Mouse (Mus musculus) limb, embryonic 12.5 days (tissue): ENCODE results near the gene Spata17. TPM values are rescaled to one million over a fixed set of nuclear protein-coding genes. Genes with fewer than 3 reads are reported as not detected.

Experiments used
- ATAC-seq: fragments of 200-750 bp; cut with Nextera tagmentation; 2 replicates; pipeline ENCODE4 v1.8.0; 2017; ENCODE audit warnings: low read depth, moderate TSS enrichment; ENCODE audit not compliant: insufficient number of reproducible peaks, insufficient read depth, low FRiP score, low TSS enrichment
- H3K27ac ChIP-seq: fragments of 300-500 bp; sonication (generic); 2 replicates; pipeline ENCODE4 v1.5.1; 2016; ENCODE audit warnings: mild to moderate bottlenecking, moderate library complexity
- H3K27me3 ChIP-seq: fragments of 300-500 bp; sonication (generic); 2 replicates; pipeline ENCODE4 v1.6.1; 2016; ENCODE audit warnings: mild to moderate bottlenecking, moderate library complexity
- H3K36me3 ChIP-seq: fragments of 300-500 bp; sonication (generic); 2 replicates; pipeline ENCODE4 v1.6.1; 2016; ENCODE audit warnings: mild to moderate bottlenecking, moderate library complexity
- H3K4me1 ChIP-seq: fragments of 300-500 bp; sonication (generic); replicated peaks from 2 replicates; pipeline ENCODE4 v1.6.1; 2016
- H3K4me2 ChIP-seq: fragments of 300-500 bp; sonication (generic); 2 replicates; pipeline ENCODE4 v1.6.1; 2016; ENCODE audit warnings: mild to moderate bottlenecking, moderate library complexity
- H3K4me3 ChIP-seq: fragments of 300-500 bp; sonication (generic); replicated peaks from 2 replicates; pipeline ENCODE4 v1.5.1; 2016; ENCODE audit warnings: mild to moderate bottlenecking
- H3K9ac ChIP-seq: fragments of 300-500 bp; sonication (generic); replicated peaks from 2 replicates; pipeline ENCODE4 v1.6.1; 2016; ENCODE audit warnings: mild to moderate bottlenecking, moderate library complexity
- H3K9me3 ChIP-seq: fragments of 300-500 bp; sonication (generic); 2 replicates; pipeline ENCODE4 v1.6.1; 2016; ENCODE audit warnings: mild to moderate bottlenecking, moderate library complexity
- WGBS: fragments of 180-500 bp; shearing (Covaris S2); methylation state at CpG from one replicate; pipeline ENCODE4 v1.1.7; 2016; 5-methylcytosine and 5-hydroxymethylcytosine counted together
- polyA plus RNA-seq: library from polyadenylated mRNA; unstranded; fragments of >200 nt; fragmentation: Nextera tagmentation; extraction: Ambion mirVana; gene quantifications from 2 replicates; pipeline ENCODE4 v1.2.1, GENCODE M21; 2016

Gene Spata17
- polyA plus RNA-seq, 1 experiment from 2014 or later, result 1.1 TPM

DNA sequence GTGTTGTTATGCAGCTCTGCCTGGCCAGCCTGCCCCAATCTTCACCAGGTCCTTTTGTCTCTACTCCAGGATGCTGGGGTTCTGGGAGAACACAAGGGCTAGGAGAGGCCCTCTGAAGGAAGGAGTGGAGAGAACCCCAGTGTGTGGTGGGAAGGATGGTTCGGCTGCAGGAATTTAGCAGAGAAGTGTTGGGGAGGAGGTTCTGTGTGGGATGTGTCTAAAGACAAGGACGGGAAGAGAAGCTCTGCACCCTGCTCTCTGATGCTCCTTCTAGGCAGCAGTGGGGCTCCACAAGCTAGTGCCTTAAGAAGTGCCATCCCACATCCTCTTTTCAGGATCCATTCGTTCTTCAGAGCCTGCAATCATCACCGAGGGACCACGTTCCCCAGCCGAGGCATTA is 129.2 kb downstream of the Spata17 start:
- ATAC-seq, result no peak
- 69% methylated on average over 6 of the region's 6 CpGs for WGBS

DNA sequence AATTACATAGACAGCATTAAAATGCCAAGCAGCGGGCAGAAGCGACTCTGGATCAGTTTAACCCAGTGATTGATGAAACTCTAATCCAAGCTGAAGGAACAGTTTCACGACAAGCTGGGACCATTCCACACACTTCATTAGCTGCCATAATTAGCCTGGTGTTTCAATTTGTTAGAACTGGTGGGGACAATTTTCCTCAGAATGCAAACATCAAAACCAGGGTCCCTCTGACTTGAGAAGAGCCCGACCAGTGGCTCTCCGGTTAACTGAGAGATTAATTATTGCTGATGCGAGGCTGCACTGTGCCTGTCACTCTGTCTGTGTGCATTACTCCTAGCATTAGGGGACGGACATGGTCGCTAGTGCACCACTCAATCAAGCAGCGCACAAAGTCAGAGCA is 137.9 kb downstream of the Spata17 start:
- H3K36me3 ChIP-seq, result no peaks in the 10 kb centered on the region
- no peaks in the 10 kb centered on the region for H3K27me3 ChIP-seq
- H3K4me1 ChIP-seq, result no peaks in the 10 kb centered on the region
- H3K9me3 ChIP-seq, result peaks cover 4% of the 10 kb centered on the region; the same call in 1 of the 2 replicates
- H3K9ac ChIP-seq, result no peak overlapping the region
- 37% methylated on average over 9 of the region's 9 CpGs for WGBS
- H3K27ac ChIP-seq, result no peak overlapping the region
- ATAC-seq, result no peak
- H3K4me3 ChIP-seq, result no peak overlapping the region
- H3K4me2 ChIP-seq, result no peak overlapping the region

More for the DNA sequence above, 129.2 kb downstream of the Spata17 start:
- H3K27me3 ChIP-seq, result no peaks in the 10 kb centered on the region
- no peak overlapping the region for H3K4me3 ChIP-seq
- no peak overlapping the region for H3K4me2 ChIP-seq
- no peaks in the 10 kb centered on the region for H3K4me1 ChIP-seq
- no peaks in the 10 kb centered on the region for H3K36me3 ChIP-seq
- no peak overlapping the region for H3K27ac ChIP-seq
- no peak overlapping the region for H3K9ac ChIP-seq
- H3K9me3 ChIP-seq, result peaks cover under 1% of the 10 kb centered on the region; the same call in 1 of the 2 replicates

DNA sequence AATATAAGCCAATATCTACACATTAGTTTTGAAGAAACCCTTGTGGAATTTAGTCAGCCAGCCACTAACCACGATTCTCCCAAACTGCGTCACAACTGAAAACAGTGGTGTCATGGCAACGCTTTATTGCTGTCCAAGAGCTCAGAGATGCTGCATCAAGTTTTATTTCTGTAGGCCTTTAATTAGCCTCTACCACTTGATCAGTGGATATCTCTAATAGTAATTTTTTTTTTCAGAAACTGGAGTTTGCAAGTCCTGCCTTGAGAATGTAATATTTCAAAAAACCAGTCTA is 138.3 kb downstream of the Spata17 start:
- H3K27me3 ChIP-seq, result no peaks in the 10 kb centered on the region
- H3K4me2 ChIP-seq, result no peak overlapping the region
- ATAC-seq, result no peak
- peaks cover 4% of the 10 kb centered on the region; the same call in 1 of the 2 replicates for H3K9me3 ChIP-seq
- no peak overlapping the region for H3K4me3 ChIP-seq
- no peak overlapping the region for H3K9ac ChIP-seq
- H3K27ac ChIP-seq, result no peak overlapping the region
- no peaks in the 10 kb centered on the region for H3K36me3 ChIP-seq
- 53% methylated on average over 3 of the region's 3 CpGs for WGBS
- H3K4me1 ChIP-seq, result no peaks in the 10 kb centered on the region

DNA sequence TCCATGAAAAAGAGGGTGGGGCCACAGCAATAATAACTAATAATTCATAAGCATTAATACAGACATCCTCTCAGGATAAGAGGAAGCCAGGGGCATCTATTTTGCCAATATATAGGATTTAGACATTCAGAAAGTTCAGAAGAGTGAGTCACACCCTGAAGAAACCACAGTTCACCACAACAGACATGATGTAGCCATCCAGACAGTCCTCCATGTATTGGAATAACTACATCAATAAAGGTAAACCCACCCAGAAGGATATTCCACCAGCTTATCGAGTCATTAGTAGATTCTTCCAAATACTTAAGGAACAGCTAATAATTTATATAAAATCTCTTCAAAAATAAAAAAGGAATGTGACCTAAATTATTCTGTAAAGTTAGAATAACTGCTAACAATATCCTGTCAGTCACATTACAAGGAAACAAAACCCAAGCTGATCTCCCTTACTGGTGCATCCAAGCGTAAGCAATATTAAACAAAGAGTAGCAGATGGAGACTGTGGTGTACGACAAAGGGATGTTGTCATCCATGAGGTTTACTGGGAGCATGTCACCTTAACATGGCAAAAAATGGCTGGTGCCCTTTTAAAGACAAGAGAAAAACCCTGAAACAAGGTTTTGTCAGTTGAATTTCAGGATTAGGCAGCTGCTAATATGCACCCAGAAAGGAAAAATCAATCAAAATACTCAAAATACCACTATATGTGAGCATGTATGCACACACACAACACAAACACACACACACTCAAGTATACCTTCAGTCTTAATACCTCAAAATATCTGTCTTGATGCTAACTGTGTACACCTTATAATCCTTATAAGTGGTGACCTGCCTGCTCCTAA is 138.8 kb downstream of the Spata17 start:
- Histone ChIP-seq H3K9ac (no peak overlapping the region), H3K27me3 (no peaks in the 10 kb centered on the region), H3K4me2 (no peak overlapping the region), H3K9me3 (peaks cover 4% of the 10 kb centered on the region; the same call in 1 of the 2 replicates), H3K4me3 (no peak overlapping the region), H3K4me1 (no peaks in the 10 kb centered on the region; the same call in 1 of the 2 replicates), H3K36me3 (no peaks in the 10 kb centered on the region), H3K27ac (no peak overlapping the region)
- no peak for ATAC-seq
- 92% methylated on average over 3 of the region's 3 CpGs for WGBS

DNA sequence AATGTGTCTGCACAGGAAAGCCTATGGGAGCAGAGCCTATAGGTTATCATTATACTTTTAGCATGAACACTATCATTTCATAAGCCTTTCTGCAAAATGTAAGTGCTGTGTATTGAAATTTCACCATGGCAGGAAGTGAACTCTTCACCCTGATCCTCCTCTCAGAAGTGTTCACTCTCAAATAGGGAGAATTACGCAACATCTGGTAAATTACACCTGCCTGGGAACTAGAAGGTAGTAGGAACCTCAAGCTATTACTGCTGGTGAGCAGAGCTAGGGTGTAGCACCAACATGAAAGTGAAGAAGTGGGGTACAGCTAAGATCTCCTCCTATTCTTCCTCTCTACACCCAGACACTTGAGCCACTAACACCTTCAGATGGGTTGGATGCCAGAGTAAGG is 155.4 kb downstream of the Spata17 start:
- Histone ChIP-seq H3K4me2 (no peak overlapping the region), H3K36me3 (no peaks in the 10 kb centered on the region)
- WGBS, result 75% methylated on average over 1 of the region's 1 CpGs

DNA sequence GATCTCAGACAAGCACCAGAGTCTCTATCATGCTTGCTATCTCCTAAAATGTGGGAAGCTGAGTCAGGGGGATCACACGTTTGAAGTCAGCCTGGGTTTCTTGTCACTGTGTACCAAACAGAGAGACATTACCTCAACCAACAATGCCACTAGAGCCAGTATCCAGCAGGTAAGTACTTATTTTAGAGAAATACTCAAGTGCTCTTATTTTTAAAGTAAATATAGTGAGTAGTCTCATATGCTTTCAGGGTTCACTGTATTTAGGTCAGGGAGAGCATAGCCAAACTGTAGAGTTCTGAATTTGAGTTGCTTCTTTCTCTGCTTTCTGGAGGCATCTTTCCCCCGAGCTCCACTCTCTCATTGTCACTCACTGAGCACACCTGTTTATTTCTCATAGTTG is 160.9 kb downstream of the Spata17 start:
- H3K9ac ChIP-seq, result no peak overlapping the region
- no peaks in the 10 kb centered on the region for H3K27me3 ChIP-seq
- no peak overlapping the region for H3K4me3 ChIP-seq
- no peaks in the 10 kb centered on the region for H3K36me3 ChIP-seq
- no peak for ATAC-seq
- H3K27ac ChIP-seq, result no peak overlapping the region
- H3K4me1 ChIP-seq, result no peaks in the 10 kb centered on the region
- no peaks in the 10 kb centered on the region for H3K9me3 ChIP-seq
- WGBS, result 79% methylated on average over 2 of the region's 2 CpGs
- H3K4me2 ChIP-seq, result no peak overlapping the region

More for the DNA sequence above, 155.4 kb downstream of the Spata17 start:
- Histone ChIP-seq H3K27me3 (no peaks in the 10 kb centered on the region), H3K4me1 (no peaks in the 10 kb centered on the region), H3K9me3 (no peaks in the 10 kb centered on the region), H3K9ac (no peak overlapping the region), H3K27ac (no peak overlapping the region), H3K4me3 (no peak overlapping the region)
- no peak for ATAC-seq

DNA sequence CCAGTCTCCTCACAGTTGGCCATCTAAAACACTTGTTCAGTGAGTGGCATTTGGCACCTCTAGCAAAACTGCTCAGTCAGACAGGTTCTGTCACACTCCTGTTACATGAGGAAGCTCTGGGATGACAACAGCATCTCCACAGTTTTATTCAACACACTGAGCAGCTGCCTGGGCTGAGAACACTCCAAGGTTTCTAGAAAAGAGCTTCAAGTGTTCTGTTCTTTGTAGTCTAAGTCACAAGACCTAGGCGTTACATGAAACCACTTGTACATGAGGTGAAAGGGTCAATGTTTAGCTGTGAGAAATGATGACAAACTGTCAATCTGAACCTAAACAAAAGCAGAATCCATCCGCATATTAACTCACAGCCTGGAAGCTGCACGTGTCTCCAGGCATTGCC is 161.4 kb downstream of the Spata17 start:
- H3K36me3 ChIP-seq, result no peaks in the 10 kb centered on the region
- 83% methylated on average over 3 of the region's 3 CpGs for whole genome bisulfite sequencing
- H3K27me3 ChIP-seq, result no peaks in the 10 kb centered on the region
- H3K4me3 ChIP-seq, result no peak overlapping the region
- H3K27ac ChIP-seq, result no peak overlapping the region
- H3K9ac ChIP-seq, result no peak overlapping the region
- H3K9me3 ChIP-seq, result no peaks in the 10 kb centered on the region
- no peak overlapping the region for H3K4me2 ChIP-seq
- no peaks in the 10 kb centered on the region for H3K4me1 ChIP-seq
- ATAC-seq, result no peak

DNA sequence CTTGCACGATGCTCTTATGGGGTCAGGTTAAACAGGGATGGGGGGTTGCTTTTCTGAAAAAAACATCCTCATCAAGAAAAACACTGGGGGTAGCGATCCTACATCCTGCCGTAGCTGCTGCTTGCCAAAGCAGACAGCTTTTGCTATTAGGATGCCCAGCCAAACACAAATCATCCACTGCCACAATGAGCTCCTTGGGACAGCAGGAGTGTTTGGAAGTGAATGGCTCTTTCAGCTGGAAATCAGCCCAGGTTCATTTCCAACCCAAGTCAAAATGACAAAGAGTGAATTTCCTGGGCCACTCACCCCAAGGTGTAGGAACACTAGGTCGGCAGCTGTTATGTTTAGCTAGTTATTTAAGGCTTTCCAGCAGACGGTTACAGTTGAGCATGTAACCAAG is 162.7 kb downstream of the Spata17 start:
- Histone ChIP-seq H3K4me1 (no peaks in the 10 kb centered on the region), H3K27me3 (no peaks in the 10 kb centered on the region), H3K4me3 (no peak overlapping the region), H3K36me3 (no peaks in the 10 kb centered on the region), H3K4me2 (no peak overlapping the region), H3K9me3 (no peaks in the 10 kb centered on the region), H3K27ac (no peak overlapping the region), H3K9ac (no peak overlapping the region)
- no peak for ATAC-seq
- 74% methylated on average over 5 of the region's 5 CpGs for WGBS

DNA sequence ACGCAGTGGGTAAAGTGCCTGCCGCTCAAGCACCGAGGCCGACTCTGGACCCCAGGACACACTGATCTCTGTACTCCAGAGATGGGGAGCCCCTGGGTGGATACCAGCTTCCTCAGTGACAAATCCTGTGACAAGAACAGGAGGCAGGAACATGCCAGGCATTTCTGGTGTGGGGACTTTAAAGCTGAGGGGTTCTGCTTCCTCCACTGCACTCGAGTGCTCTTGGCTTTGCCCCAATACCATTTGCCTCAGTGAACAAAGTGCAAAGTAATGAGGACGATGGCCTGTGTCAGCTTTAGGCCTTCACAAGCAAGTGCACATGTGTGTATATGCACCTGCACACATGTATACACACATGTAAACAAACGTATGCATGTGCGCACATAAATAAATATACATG is 164.0 kb downstream of the Spata17 start:
- no peaks in the 10 kb centered on the region for H3K9me3 ChIP-seq
- 91% methylated on average over 8 of the region's 8 CpGs for WGBS
- H3K4me3 ChIP-seq, result no peak overlapping the region
- ATAC-seq, result no peak
- H3K9ac ChIP-seq, result no peak overlapping the region
- no peaks in the 10 kb centered on the region for H3K36me3 ChIP-seq
- no peaks in the 10 kb centered on the region for H3K27me3 ChIP-seq
- no peak overlapping the region for H3K4me2 ChIP-seq
- H3K27ac ChIP-seq, result no peak overlapping the region
- H3K4me1 ChIP-seq, result no peaks in the 10 kb centered on the region

DNA sequence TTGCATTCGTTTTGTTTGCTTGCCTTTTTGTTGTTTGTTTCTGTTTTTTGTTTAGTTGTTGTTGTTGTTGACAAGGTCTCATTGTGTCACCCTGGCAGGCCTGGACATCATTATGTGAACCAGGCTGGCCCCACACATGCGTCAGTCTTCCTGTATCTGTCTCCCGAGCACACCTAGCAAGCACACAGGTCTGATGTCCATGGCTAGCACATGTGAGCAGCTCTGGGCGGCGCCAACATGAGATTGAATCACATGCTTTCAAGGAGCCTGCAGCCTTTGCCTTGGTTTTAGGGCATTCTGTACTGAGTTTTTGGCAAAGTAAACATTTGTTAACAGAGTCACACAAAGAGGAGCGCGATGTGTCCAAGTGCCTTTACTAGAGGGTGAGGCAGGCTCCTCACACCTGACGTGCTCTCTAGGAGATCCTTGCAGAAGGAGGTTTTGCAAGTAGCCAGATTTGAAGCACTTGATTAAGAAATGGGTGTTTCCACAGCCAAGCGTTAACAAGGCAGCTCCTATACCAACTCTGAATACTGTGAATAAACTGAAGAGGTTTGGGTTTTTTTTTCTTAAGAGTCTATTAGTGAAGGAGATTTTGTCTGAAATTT is 166.5 kb downstream of the Spata17 start:
- H3K27me3 ChIP-seq, result no peaks in the 10 kb centered on the region
- no peak overlapping the region for H3K4me3 ChIP-seq
- 87% methylated on average over 9 of the region's 9 CpGs for WGBS
- H3K4me2 ChIP-seq, result no peak overlapping the region
- H3K4me1 ChIP-seq, result no peaks in the 10 kb centered on the region
- H3K36me3 ChIP-seq, result no peaks in the 10 kb centered on the region
- no peak overlapping the region for H3K27ac ChIP-seq
- no peak overlapping the region for H3K9ac ChIP-seq
- ATAC-seq, result no peak
- H3K9me3 ChIP-seq, result no peaks in the 10 kb centered on the region

DNA sequence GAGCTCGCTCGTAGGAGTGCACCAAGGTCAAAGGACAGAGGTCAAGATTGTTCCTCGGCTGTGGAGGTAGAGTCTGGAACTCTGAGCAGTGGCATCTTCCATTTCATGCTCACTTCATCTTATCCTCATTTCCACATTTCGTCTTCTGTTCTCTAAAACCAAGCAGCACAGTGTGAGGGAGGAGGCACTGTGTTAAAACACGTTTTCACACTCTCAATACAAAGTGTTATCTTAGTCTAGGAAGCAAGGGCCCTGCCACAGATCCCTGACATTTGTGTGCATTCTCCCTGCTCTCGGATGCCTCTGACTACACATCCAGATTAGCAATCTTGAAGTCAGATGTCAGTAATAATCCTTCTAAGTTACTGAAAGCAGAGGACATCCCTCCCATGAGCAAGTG is 170.5 kb downstream of the Spata17 start:
- ATAC-seq, result no peak
- Histone ChIP-seq H3K9ac (no peak overlapping the region), H3K27me3 (no peaks in the 10 kb centered on the region), H3K4me2 (no peak overlapping the region), H3K36me3 (no peaks in the 10 kb centered on the region), H3K4me1 (no peaks in the 10 kb centered on the region), H3K4me3 (no peak overlapping the region), H3K9me3 (no peaks in the 10 kb centered on the region), H3K27ac (no peak overlapping the region)
- 72% methylated on average over 6 of the region's 6 CpGs for WGBS

DNA sequence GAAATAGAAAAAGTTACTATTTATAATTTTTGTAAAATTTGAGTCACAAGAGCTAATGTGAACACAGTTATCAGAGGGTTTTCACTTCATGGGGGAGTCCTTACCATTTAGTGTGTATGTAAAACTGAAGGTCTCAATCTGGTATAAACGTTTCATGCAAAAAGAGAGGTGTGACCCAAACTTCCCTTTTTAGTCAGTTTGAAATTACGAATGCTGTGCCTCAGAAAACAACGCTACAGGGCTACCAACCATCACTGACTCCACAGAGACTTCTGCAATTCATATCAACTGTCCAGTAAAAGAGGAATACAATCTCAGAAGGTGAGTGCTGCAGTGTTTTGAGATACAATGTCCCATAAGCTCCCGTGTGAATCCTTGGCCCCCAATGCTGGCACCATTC is 175.5 kb downstream of the Spata17 start:
- 85% methylated on average over 4 of the region's 4 CpGs for WGBS
- Histone ChIP-seq H3K4me1 (no peaks in the 10 kb centered on the region), H3K4me2 (no peak overlapping the region), H3K9ac (no peak overlapping the region), H3K27ac (no peak overlapping the region), H3K36me3 (no peaks in the 10 kb centered on the region), H3K9me3 (no peaks in the 10 kb centered on the region), H3K4me3 (no peak overlapping the region), H3K27me3 (no peaks in the 10 kb centered on the region)
- no peak for ATAC-seq
